Mouse (Mus musculus): ENCODE measurements around the gene Arhgap15.

Gene Arhgap15

DNA sequence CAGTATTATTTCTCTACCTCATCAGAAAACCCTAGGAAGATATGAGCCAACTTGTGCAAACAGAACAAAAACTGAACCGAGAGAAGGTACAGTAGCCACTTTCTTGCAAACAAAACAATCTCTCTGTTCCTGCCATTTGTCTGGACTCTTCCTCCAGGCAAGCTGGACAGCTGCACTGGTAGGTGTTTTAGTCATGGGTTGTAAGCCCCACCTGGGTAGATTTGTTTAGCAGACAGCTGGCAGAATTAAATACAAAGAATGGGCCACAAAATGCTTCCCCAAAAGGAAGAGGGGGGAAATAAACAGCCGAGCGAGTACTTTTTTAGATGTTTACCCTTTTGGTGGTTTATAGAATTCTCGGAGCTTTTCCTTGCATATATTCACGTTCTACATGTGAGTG lies 688.0 kb downstream of the Arhgap15 start:
- DNase-seq (ENCODE audit: low read depth, low spot score), result no peak

DNA sequence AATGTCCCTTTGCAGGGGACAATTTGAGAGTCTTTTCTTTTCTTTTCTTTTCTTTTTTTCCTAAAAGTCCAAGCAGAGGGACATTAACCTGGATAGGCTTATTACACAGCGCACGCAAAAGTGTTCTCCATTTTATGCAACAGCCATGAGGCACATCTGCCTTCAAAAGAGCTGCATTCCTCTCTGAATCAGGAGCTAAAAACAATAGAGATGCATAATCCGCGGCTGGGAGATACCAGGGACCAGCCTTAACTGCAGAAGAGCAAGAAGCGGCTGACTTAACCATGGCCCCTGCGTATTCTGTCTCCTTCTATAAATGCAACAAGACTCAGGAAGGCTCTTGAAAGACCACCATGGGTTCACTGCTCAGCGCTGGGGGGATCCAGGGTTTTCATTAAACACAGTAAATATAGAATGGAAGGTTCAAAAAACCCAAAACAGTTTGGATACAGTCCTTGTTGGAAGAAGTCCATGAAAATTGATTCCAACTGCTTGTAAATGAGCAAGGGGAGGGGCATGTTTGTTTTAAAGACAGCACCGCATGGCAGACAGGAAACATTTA lies 689.0 kb downstream of the Arhgap15 start:
- no peak for DNase-seq (ENCODE audit: low read depth, low spot score)

DNA sequence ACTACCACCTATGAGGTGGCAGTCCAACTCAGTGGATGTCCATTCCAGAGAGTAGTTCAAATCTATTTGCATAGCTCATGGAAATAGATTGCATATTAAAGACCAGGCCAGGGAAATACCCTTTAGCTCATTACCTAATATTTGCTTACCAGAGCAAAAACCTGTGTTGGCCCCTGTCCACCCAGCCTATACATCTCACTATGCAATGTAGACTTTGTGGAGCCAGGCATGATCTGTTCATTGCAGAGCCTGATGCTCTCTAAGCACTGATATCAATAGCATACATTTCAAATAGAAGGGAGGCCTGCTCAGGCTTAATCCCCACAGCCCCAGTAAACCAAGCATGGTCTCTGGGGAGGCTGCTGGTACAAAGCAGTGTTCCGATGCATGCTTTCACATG lies 689.4 kb downstream of the Arhgap15 start:
- DNase-seq (ENCODE audit: low read depth, low spot score), result no peak

DNA sequence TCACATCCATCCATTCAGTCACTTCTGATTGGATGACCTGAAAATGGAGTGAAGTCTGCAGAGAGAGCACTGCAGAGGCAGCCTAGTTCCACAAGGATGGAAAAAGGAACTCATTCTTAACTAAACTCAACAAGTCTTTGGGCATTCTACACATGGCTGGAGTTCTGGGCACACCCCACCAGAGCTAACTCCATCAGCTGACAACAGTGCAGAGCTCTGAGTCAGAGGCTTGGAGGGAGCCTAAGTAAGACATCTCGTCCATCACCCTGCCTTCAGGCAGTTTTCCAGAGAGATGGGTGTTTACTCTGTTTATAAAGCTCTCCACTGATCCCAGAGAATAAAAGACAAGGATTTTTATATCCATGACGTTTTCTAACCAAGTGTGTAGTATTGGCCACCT lies 696.3 kb downstream of the Arhgap15 start:
- no peak for DNase-seq (ENCODE audit: low read depth, low spot score)
